21 mouse cellular contexts compared by ENCODE assay signal in genomic region chr12:72666015-72666414, GRCm38 (mm10). TPM values are rescaled to one million over a fixed set of nuclear protein-coding genes. Genes with fewer than 3 reads are reported as not detected.
"Had no signal": no experiment of that assay in that cellular context is flagged by ENCODE, and none has a peak within 500 bp of the region (broad histone marks: within the 10 kb centered on the region; RNA-seq: fewer than 3 reads in every experiment).

No protein-coding gene starts in this region.

- DNase-seq: kidney, postnatal 14 days; left cerebral cortex, postnatal 4 days; lung, adult 2 months; lung, postnatal 10 days; retina, postnatal 1 day; right cerebral cortex, postnatal 4 days; spleen, adult 18-20 months; thymus, postnatal 4 days had no signal

- H3K9me3 ChIP-seq: limb, embryonic 13.5 days; liver, embryonic 15.5 days; midbrain, embryonic 15.5 days; neural tube, embryonic 13.5 days had no signal

- H3K27ac ChIP-seq: limb, embryonic 13.5 days; liver, embryonic 15.5 days; midbrain, embryonic 15.5 days; neural tube, embryonic 13.5 days had no signal

- H3K36me3 ChIP-seq: limb, embryonic 13.5 days; liver, embryonic 15.5 days; midbrain, embryonic 15.5 days; neural tube, embryonic 13.5 days had no signal

- H3K4me2 ChIP-seq: midbrain, embryonic 11.5 days had no signal

- ATAC-seq: midbrain, embryonic 15.5 days had no signal

- H3K27me3 ChIP-seq: liver, embryonic 15.5 days; megakaryocyte, embryonic 14.5 days; midbrain, embryonic 15.5 days had no signal

- H3K9ac ChIP-seq: limb, embryonic 13.5 days; liver, embryonic 15.5 days; midbrain, embryonic 15.5 days; neural tube, embryonic 13.5 days had no signal

- H3K4me3 ChIP-seq: midbrain, embryonic 15.5 days; neural tube, embryonic 13.5 days had no signal

RNA-seq across cellular contexts. Expression of gene Gm4756, which starts 16.6 kb away (rescaled TPM):
- total RNA-seq: layer of hippocampus, adult 8-10 months; left cerebral cortex, adult 18-20 months; left cerebral cortex, postnatal 10 days; left cerebral cortex, postnatal 4 days; monocyte, adult 5-6 weeks had no signal
- polyA plus RNA-seq: large intestine, adult 2 months; limb, embryonic 13.5 days; liver, embryonic 15.5 days; macrophage; midbrain, embryonic 11.5 days; midbrain, embryonic 15.5 days; neural tube, embryonic 13.5 days; stomach, embryonic 14.5 days had no signal
